Mouse (Mus musculus) intestine, postnatal 0 days (tissue): Measurements from ENCODE around the gene Plcb4. TPM values are rescaled to one million over a fixed set of nuclear protein-coding genes. Genes with fewer than 3 reads are reported as not detected.

Experiments
- ATAC-seq: fragments of 200-750 bp; cut with Nextera tagmentation; 2 replicates; pipeline ENCODE4 v1.8.0; 2017; ENCODE audit warnings: mild to moderate bottlenecking, moderate TSS enrichment, moderate library complexity
- H3K27ac ChIP-seq: fragments of 300-500 bp; sonication (generic); 2 replicates; pipeline ENCODE4 v1.5.1; 2014; ENCODE audit warnings: mild to moderate bottlenecking, low read depth, low read length, moderate library complexity
- H3K27me3 ChIP-seq: fragments of 300-500 bp; sonication (generic); replicated peaks from 2 replicates; pipeline ENCODE4 v1.6.1; 2014; ENCODE audit warnings: low read length, mixed read lengths; ENCODE audit not compliant: control insufficient read depth, insufficient read depth
- H3K36me3 ChIP-seq: fragments of 300-500 bp; sonication (generic); 2 replicates; pipeline ENCODE4 v1.6.1; 2014; ENCODE audit warnings: mild to moderate bottlenecking, moderate library complexity; ENCODE audit not compliant: control insufficient read depth, insufficient read depth
- H3K4me1 ChIP-seq: fragments of 300-500 bp; sonication (generic); replicated peaks from 2 replicates; pipeline ENCODE4 v1.6.1; 2014; ENCODE audit warnings: antibody characterized with exemption, low read length, mixed read lengths; ENCODE audit not compliant: control insufficient read depth, insufficient read depth
- H3K4me2 ChIP-seq: fragments of 300-500 bp; sonication (generic); replicated peaks from 2 replicates; pipeline ENCODE4 v1.6.1; 2014; ENCODE audit warnings: low read depth, mild to moderate bottlenecking, moderate library complexity
- H3K4me3 ChIP-seq: fragments of 300-500 bp; sonication (generic); 2 replicates; pipeline ENCODE4 v1.5.1; 2014; ENCODE audit warnings: low read depth, low read length
- H3K9ac ChIP-seq: fragments of 300-500 bp; sonication (generic); 2 replicates; pipeline ENCODE4 v1.6.1; 2014; ENCODE audit warnings: mild to moderate bottlenecking, low read depth, low read length
- H3K9me3 ChIP-seq: fragments of 300-500 bp; sonication (generic); 2 replicates; pipeline ENCODE4 v1.6.1; 2016; ENCODE audit warnings: mixed run types; ENCODE audit not compliant: control insufficient read depth
- CTCF ChIP-seq: sonication (generic); IDR thresholded peaks from 2 replicates; pipeline ENCODE4 v1.5.1; 2016; ENCODE audit warnings: low read depth, mild to moderate bottlenecking, control low read depth, antibody characterized with exemption, moderate library complexity
- WGBS: fragments of 180-500 bp; shearing (Covaris S2); extraction: QIAGEN DNeasy Blood & Tissue Kit; methylation state at CpG from one replicate; pipeline ENCODE4 v1.1.7; 2014; 5-methylcytosine and 5-hydroxymethylcytosine counted together
- polyA plus RNA-seq: library from polyadenylated mRNA; unstranded; fragments of >200 nt; fragmentation: Nextera tagmentation; extraction: Ambion mirVana; gene quantifications from 2 replicates; pipeline ENCODE4 v1.2.1, GENCODE M21; 2015

The Plcb4 gene
- polyA plus RNA-seq, 1 experiment from 2014 or later: 5.5 TPM

DNA sequence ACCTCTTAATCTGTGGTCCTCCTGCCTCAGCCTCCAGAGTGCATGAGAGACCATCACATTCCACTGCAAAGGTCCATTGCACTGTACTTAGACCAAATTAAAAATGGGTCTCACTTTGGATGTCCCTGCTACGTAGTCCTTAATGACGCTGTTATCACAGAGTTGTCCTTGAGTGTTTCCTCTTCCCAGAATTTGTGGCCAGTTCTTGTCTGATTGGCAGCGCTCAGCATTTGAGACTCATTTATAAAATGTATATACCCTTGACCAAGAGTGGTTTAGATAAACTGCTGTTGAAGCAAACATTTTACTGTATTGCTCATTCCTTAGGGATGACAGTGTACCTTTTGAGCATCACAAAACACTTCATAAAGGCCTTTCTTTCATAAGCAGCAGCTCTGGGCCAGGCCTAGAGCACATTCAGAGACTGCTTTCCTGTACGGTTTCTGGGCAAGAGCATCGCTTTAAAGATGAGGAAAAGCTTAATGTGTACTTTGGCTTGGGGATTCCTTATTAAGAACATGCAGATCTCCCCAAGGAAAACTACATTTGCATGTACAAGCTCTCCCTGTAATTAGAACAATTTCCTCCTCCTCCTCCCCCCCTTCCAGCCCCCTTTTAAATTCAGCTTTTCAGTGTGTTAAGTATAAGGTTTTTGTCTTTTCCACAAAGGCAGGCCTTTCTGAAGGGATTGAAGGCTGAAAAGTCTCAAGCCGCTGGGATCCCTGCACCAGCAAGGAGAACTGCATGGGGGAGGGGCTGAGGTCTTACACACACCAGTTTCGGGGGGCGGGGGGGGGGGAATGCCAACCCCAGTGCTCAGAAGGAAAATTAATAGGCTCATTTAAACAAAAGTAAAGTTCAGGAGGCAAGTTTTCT is 52.5 kb downstream of the Plcb4 start:
- no peak for ATAC-seq
- H3K4me2 ChIP-seq: no peak overlapping the region; the same call in 1 of the 2 replicates

GRCm38 (mm10) chr2:135711925-135712288 is 53.1 kb downstream of the Plcb4 start:
- no peak for ATAC-seq
- H3K4me1 ChIP-seq: no peaks in the 10 kb centered on the region
- no peaks in the 10 kb centered on the region for H3K9me3 ChIP-seq
- no peak overlapping the region for H3K27ac ChIP-seq
- H3K9ac ChIP-seq: no peak overlapping the region
- TF ChIP-seq CTCF: no peak
- no peaks in the 10 kb centered on the region for H3K27me3 ChIP-seq
- 44% methylated on average over 8 of the region's 8 CpGs for WGBS
- H3K4me3 ChIP-seq: no peak overlapping the region
- no peak overlapping the region; the same call in 1 of the 2 replicates for H3K4me2 ChIP-seq
- H3K36me3 ChIP-seq: no peaks in the 10 kb centered on the region

More for the DNA sequence above, 52.5 kb downstream of the Plcb4 start:
- Histone ChIP-seq H3K9ac (no peak overlapping the region), H3K4me3 (no peak overlapping the region), H3K9me3 (no peaks in the 10 kb centered on the region), H3K4me1 (no peaks in the 10 kb centered on the region), H3K36me3 (no peaks in the 10 kb centered on the region), H3K27me3 (no peaks in the 10 kb centered on the region), H3K27ac (no peak overlapping the region)
- WGBS: 54% methylated on average over 8 of the region's 8 CpGs
- TF ChIP-seq CTCF: no peak

DNA sequence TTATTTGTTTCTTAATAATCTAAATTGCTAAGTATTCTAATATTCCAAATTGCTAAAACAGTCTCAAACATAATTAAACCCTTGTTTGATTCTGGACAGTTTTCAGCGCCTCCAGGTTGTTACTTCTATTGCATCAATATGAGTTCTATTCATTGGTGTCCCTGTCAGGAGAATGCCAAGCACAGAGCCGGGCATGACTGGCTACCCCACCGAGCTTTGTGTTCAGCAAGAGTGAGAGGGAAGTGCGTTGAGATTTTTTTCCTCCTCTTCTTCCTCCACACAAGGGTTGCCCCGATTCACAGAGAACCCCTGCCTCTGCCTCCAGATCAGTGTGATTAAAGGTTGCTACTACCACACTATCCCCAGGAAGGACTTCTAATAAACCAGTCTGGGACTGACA is 53.5 kb downstream of the Plcb4 start:
- Histone ChIP-seq H3K27me3 (no peaks in the 10 kb centered on the region), H3K9ac (no peak overlapping the region), H3K36me3 (no peaks in the 10 kb centered on the region), H3K4me1 (no peaks in the 10 kb centered on the region), H3K4me2 (no peak overlapping the region), H3K4me3 (no peak overlapping the region), H3K27ac (no peak overlapping the region), H3K9me3 (no peaks in the 10 kb centered on the region)
- TF ChIP-seq CTCF: no peak
- ATAC-seq: no peak
- WGBS: 59% methylated on average over 5 of the region's 5 CpGs

GRCm38 (mm10) chr2:135712921-135713320 is 54.1 kb downstream of the Plcb4 start:
- H3K27ac ChIP-seq: no peak overlapping the region
- no peaks in the 10 kb centered on the region for H3K36me3 ChIP-seq
- no peak overlapping the region for H3K4me2 ChIP-seq
- no peak for ATAC-seq
- no peaks in the 10 kb centered on the region for H3K4me1 ChIP-seq
- no peaks in the 10 kb centered on the region for H3K27me3 ChIP-seq
- no peak overlapping the region for H3K4me3 ChIP-seq
- H3K9me3 ChIP-seq: no peaks in the 10 kb centered on the region
- no peak for TF ChIP-seq CTCF
- H3K9ac ChIP-seq: no peak overlapping the region
- WGBS: 71% methylated on average over 6 of the region's 6 CpGs

DNA sequence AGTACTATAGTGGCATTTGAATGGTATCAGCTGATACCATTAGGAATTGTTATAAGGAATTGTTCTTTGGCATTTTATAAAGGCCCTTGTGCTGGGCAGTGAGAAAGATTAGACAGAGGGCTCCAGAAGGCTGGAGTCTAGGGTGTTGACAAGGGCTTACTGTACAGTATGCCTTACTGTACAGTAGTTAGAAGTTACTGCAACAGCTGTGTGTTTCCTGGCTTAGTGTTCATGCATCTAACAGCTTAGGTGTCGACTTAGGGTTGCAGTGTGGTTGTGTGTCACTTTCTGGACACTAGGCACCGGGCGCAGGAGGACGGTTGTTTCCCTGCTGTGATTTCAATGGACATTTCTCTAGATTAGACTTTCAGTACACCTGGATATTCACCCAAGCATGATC is 57.4 kb downstream of the Plcb4 start:
- H3K27me3 ChIP-seq: no peaks in the 10 kb centered on the region
- no peaks in the 10 kb centered on the region for H3K36me3 ChIP-seq
- no peaks in the 10 kb centered on the region for H3K4me1 ChIP-seq
- no peak overlapping the region for H3K4me3 ChIP-seq
- TF ChIP-seq CTCF: no peak
- ATAC-seq: no peak
- H3K9ac ChIP-seq: no peak overlapping the region
- 91% methylated on average over 4 of the region's 4 CpGs for WGBS
- no peak overlapping the region for H3K4me2 ChIP-seq
- no peaks in the 10 kb centered on the region for H3K9me3 ChIP-seq
- H3K27ac ChIP-seq: no peak overlapping the region

DNA sequence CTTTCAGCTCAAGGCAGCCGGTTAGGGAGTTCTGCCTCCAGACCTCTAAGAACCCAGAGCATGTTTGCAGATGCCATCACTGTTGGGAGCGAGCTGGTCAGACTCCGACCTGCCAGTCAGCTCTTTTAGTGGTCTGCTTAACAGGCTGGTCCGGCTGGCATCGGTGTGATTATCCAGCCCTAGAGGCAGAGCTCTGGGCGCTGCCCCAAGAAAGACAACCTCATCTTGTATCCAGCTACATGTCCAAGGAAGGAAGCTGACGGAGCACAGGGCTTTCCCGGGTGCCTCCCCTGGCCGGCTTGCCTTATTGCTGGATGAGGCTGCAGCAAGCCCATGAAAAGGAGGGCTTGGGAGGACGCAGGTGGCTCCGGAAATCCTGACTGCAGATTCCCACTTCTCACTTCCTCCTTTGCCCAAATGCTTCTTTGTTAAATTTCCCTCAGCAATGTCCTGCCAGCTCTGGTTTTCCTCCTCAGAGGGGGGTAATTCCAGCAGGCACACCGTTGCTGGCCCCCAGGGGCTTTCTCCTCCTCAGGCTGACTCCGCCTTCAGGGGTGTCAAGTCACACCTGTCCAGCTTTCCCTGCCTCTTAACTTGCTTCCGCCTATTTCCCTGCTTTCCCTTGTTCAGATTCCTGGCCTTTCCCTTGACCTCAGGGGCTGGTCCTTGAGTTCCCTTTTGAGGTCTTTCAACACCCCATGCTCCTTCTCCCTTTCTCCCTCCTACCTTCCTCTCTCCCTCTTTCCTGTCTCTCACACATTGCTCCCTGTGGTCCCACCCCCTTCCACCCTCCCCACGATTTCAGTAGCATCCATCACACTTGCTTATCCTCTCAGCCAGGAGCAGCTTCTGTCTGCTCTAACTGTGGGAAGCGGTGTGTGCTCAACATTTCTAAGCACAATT is 58.7 kb downstream of the Plcb4 start:
- Histone ChIP-seq H3K36me3 (no peaks in the 10 kb centered on the region), H3K27ac (no peak overlapping the region), H3K9ac (no peak overlapping the region), H3K4me2 (peak overlapping the region; percentile 51), H3K4me3 (no peak overlapping the region), H3K27me3 (no peaks in the 10 kb centered on the region), H3K4me1 (no peaks in the 10 kb centered on the region), H3K9me3 (no peaks in the 10 kb centered on the region)
- no peak for TF ChIP-seq CTCF
- ATAC-seq: no peak
- WGBS: 13% methylated on average over 16 of the region's 16 CpGs
